Mouse (Mus musculus): ENCODE data around the gene Lef1. TPM values are rescaled to one million over a fixed set of nuclear protein-coding genes. Genes with fewer than 3 reads are reported as not detected.
A peak's percentile ranks its signal among the peaks of the same experiment; 100 is the strongest.

Gene Lef1
- total and polyA plus RNA-seq, 3 experiments = 10.0 to 11.7 (median 10.9) TPM

DNA sequence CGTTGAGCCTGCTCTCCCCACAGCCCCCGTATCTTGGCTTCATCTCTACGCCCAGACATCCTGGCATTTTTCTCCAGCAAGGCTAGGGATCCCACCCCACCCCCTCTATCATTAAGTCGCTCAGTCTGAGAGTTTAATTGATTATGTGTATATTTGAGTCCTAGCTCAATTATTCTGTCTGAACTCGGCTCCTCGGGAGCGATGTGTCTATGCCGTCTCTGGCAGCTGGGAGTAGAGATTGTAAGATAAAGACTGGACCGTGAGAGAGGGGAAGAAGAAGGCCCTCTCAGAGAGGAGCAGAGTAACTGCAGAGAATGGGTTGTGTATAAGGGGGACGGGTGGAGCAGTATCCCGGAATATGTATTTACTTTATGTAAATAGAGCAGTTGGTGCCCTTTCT is 80.0 kb downstream of the Lef1 start:
- no peak for DNase-seq

DNA sequence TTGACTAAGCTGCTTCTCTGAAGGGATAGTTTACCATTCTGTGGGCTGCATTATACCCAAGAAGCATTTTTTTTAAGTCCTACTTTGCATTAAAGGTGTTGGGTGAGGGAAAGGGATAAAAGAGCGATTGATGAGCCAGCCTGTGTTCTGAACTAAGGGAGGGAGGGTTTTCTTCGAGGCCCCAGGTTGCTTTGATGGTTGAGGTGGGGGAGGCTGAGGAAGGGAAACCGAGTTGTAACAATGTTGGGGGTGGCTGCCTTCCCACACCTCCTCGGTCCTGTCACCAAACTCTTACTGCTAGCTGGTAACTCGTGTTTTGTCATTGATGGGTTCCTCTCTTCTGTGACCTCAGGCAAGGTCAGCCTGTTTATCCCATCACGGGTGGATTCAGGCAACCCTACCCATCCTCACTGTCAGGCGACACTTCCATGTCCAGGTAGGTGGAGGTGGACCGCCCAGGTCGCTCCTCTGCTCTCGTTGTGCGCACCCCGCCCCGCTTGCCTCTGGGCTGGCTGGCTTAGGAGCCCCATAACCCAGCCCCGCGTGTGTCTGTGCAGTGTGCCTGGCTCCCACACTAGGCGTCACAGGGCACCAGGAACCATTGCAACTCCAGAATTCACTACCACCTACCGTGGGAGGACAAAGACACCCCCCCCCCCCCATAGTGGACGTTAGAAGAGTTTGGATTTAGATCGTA is 80.5 kb downstream of the Lef1 start:
- DNase-seq = no peak

DNA sequence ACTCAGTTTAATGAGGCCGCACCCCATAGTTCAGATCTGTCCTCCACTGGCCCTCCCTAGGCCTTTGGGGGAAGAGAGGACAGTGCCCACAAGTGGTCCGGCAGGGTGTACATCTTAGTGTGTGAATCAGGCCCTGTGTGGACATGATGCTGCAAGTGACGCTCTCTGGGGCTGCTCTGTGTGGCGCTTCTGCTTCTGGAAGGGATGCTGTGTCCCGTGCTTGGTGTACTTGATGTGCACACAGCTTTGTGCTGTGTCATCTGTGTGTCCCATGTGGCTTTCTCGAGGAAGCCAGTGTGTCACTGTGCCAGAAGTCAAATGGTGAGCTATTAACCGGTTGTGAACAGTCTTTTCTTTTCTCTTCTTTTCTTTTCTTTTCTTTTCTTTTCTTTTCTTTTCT is 81.2 kb downstream of the Lef1 start:
- no peak for DNase-seq

DNA sequence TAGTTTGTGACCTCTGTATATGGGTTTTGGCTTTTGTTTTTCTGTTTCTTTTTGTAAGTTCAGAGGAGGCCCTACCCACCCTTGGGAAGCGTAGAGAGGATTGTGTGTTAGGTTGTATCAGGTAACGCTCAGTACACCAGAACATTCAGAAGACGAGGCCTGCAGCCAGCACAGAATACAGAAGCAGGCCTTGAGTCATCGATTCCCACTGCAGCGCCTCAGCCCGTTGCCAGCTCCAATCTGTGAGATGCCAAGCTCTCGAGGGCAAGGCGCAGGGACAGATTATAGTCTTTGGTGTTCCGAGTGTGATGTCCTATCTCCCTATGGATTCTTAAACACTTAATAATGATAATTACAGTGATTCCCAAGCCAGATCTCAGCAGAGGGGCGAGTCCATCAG is 85.8 kb downstream of the Lef1 start:
- no peak for DNase-seq

DNA sequence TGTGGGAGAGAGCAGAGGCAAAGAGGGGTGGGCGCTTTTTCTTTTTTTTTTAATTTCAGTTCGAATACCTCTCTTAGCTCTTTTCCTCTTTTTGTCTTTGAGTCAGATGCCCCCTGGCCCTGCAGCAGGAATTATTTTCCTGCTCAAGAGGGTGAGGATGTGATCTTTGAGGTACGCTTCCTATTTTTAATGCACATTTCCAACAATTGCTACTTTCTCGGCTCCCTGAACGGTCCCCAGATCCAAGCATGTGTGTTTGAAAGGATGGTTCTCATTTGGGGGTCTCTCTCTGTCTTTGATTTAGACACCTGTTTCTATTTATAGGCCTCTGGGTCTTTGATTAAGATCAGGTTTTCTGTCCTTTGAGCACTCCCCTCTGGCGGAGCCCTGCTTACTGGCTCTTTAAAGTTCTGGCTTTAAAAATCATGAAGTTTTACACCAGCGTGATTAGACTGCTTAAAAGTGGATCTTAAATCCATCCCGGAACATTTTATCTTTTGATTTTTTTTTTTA is 86.3 kb downstream of the Lef1 start:
- DNase-seq = no peak

DNA sequence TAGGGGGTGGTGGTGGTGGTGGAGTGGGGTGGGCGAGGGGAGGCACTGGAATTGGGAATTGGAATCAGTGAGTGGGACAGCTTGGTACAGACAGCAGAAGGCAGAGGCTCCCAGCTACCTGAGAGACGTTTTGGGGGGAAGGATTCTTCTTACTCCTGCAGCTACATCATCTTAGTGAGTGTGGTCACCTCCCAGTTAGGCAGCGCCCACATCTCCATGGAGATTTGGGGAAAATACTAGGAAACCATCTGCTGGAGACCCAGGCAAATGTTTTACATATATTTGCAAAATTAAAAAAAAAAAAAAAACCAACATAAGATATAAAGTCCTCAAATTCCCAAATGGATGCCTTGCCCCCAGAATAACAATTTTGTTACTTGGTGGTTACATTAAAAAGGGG is 88.7 kb downstream of the Lef1 start:
- no peak for DNase-seq

DNA sequence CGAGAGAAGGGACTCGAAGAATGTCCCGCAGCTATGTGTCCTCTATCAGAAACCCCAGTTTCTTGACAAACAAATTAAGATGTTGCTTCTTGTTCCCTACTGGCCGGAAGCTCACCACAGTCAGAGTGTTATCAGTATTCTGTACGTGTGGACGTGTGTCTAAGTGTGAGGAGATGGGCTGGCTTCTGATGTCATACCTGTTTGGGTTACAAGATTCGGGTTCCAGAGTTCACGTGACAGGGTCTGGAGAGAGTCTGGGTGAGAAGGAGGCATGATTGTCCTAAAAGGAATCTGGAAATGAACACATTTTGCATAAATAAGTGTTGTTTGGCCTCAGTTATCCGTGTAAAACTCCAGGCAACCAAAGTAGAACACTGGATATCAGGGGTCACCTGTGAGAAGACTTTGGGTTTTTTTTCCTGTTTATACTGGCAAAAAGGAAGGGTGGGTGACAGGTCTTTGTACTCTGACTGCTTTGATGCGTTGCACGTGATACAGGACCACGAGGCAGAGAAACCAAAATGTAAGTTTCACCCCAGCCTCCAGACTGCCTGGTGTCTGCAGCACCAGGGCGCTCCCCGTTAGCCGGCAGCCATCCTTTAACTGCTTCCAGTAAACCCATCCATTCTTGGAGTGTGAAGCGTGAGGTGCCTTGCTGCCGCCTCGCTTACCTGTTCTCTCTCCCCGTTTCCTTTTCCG is 89.5 kb downstream of the Lef1 start:
- DNase-seq = no peak

DNA sequence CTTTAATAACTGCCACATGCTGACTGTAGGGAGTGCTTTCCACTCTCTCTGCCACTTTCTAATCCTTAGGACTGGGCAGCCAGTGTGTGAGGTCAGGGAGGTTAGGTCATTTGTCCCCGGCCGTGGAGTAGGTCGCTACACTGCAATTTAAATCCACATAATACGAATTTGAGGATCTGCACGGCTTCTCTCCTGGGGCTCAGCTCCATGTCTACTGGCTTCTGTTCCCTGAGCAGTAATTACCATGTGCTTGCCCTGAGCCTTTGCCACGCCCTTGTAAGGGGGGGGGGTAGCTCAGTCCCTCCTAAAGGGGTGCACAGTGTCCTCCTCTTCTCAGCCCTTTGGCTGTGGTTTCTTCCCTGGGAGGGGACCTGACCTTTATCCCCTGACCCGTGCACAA is 92.0 kb downstream of the Lef1 start:
- DNase-seq = no peak

DNA sequence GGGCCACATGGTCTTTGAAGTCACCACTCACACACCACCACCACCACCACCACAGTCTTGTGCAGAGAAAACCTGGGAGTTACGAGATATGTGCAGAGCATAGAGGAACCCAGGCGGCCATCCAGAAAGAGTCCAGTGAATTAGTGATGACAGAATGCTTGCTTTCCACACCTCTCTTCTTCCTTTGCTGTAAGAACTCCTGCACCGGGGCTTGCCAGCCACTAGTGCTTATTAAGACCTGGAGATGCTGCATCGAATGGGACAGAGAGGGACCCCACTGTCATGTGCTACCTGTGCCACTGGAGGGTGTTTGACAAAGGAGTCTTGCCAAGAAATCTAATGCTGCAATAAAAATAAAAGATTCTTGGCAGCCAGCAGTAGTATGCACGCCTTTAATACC is 97.6 kb downstream of the Lef1 start:
- DNase-seq = no peak

DNA sequence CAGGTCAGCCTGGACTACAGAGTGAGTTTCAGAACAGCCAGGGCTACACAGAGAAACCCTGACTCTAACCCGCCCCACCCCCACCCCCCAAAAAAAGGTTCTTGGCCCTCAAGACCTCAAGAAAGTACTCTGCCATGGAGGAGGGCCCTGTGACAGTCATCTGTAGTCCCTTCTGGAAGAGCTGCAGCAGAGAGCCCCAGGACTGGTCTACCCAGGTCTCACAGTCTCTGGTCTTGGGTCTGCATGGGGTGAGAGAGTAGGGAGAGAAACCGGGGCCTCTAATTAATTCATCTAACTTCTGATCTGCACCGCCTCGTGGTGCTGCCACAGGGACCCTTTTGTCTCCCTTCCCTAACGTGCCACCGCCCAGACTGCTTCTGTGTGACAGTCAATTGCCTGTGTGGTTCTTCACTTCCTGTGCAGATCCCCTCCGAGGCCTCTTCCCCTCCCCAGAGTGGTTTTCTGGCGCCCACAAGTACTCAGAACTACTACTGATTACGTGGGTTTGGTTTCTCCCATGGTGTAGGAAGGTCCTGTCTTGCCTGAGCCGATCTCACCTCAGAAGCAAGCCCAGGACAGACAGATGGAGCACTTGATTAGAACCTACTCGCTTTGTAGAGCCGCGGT is 98.1 kb downstream of the Lef1 start:
- DNase-seq = no peak

DNA sequence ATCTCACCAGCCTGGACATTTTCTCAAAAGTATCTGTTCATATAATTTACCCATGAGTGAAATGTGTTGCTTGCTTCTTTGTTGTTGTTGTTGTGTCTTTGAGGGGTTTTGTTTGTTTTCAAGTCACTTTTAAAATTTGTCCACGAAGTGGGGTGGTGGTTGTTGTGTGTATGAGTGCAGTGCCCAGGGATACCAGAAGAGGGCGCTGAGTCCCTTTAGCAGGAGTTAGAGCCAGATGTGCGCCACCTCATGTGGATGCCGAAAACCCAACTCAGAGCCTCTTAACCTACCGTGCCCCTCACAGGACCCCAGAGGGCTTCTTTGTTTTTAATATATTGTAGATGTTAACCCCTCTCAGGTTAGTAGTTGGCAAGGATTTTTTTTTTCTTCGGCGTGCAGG is 101.9 kb downstream of the Lef1 start:
- DNase-seq = no peak

DNA sequence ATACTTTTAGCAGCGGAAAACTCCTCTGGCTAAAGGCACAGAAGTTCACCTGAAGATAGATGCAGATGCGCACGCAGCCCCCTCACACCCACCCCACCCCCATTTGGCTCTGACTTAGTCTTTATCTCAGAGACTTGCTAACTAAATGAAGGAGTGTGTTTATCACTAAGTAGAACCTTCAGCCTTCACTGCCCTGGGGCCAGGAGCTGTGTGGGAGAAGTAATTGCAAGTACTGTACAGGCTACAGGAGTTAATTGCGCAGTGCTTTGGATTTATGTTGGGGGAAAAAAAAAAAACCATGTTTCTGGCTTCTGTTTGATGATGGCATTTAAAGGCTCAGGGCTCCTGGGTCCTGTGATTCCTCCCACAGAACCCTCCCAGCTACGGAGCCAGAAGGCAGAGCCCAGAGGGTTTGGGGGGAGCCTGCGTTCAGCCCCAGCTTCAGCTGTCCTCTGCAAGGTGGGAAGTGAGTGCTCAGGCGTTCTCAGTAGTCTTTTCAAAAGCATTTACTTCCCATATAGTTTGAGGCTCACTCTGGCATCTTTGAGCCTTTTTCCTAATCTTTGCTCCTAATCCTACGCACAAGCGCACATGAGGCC is 103.9 kb downstream of the Lef1 start:
- DNase-seq = no peak

DNA sequence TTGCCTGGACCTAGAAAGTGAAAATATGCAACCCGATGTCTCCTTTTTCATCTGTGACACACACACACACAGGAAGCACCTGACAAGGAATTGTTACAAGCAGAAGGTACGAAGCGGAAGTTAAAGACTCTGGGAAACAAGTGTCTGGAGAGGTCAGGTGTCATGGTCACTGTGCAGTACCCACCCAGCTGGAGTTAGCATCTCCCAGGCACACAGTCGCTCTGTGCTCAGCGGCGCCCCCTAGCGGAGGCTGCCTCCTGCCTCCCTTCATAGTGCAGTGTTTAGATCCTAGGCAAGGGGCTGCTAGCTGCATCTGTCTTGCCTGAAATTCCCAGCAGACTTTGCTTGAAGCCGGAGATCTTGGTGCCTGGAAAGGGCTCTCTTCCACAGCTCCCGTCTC is 104.6 kb downstream of the Lef1 start:
- peak; percentile 52 for DNase-seq

DNA sequence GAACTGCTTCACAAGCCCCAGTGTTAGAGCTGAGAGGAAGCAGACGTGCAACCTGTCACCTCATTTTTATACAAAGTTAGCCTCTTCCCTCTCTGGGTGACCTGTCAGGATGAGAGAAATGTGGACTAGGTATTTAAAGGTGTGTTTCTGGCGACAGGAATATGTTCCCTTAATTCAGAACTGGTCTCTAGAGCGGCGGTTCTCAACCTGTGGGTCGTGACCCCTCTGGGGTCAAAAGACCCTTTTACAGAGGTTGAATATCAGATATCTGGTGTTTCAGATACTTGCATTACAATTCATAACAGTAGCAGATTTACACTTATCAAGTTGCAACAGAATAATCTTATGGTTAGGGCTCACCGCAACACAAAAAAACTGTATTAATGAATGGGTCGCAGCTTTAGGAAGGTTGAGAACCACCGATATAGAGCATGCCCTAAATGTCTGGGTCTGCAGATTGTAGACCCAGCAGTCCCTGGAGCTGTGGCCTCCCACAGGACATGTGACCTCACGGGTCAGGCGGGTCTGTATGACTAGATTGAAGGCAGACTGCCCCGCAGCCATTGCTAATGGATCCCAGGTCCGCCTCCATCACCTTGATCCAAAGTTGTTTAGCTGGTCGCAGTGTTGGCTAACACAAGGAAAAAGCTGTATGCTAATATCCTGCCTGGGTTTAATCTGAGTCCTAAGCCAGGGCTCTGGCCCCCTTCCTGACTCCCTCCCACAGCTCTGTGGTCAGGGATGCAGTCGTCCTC is 108.5 kb downstream of the Lef1 start:
- no peak for DNase-seq

DNA sequence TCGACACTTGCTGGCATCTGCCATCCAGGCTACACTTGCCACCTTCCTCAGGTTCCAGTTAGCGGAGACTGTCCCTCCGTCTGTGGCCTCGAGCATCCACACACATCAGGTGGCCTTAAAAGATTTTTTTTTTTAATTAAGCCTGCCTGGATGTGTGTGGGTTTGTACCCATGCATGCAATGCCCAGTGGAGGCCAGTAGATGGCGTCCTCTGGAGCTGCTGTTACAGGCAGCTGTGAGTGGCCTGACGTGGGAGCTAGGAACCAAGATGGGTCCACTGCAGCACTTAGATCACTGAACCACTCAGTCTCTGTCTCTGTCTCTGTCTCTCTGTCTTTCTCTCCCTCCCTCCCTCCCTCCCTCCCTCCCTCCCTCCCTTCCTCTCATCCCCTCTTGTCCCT is 117.8 kb downstream of the Lef1 start:
- no peak for DNase-seq

DNA sequence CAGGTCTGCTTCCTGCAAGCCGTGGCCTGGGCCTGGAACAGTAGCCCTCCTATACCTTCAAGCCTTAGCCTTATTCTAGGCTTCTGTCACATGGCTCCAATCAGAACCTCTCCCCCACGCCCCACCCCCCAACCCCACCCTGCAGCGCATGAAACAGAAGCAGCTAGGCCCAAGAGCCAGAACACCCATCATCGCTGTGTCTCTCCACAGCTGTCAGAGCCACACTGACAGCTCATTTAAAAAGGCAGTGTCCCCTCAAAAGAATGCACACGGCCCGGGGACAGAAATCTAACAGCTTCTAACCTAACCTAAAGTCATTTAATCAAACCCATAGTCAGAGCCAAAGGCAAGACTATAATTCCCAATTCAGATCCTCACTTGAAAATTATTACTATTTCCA is 126.8 kb downstream of the Lef1 start:
- no peak for DNase-seq

DNA sequence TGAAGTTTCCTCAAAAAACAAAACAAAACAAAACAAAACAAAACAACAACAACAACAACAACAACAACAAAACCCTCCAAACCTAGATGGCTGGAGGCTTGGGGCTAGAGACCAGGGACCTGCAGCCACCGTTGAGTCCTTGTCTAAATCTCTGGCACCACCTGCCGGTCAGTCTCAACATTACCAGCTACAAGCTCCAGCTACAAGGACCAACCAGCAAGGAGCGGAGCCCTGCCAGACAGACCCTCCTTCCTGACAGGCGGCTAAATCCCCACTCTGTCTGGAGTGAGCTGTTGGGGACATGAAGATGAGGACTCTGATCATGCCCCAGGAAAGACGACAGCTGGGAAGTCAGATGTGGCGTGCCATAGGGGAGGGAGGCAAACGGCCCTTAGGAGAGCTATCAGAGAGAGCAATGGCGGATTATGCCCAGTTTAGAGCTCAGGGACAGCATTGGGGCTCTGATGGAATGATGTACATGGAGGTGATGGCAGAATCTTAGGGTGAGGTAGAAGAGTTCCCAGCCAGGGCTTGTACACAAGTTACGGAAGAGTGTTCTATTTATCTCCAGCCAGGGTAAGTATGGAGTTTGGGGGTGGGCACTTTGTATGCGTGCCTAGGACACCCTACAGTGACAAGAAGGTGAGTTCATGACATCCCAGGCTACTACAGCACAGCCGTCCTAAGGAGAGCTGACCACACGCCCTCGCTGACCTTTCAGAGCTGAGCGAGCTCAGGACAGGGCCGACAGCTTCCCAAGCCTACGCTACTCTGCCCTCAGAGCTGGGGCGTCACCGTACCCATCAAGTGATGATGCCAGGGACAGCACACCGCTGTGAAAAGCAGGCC is 127.7 kb downstream of the Lef1 start:
- peak; percentile 75 for DNase-seq

DNA sequence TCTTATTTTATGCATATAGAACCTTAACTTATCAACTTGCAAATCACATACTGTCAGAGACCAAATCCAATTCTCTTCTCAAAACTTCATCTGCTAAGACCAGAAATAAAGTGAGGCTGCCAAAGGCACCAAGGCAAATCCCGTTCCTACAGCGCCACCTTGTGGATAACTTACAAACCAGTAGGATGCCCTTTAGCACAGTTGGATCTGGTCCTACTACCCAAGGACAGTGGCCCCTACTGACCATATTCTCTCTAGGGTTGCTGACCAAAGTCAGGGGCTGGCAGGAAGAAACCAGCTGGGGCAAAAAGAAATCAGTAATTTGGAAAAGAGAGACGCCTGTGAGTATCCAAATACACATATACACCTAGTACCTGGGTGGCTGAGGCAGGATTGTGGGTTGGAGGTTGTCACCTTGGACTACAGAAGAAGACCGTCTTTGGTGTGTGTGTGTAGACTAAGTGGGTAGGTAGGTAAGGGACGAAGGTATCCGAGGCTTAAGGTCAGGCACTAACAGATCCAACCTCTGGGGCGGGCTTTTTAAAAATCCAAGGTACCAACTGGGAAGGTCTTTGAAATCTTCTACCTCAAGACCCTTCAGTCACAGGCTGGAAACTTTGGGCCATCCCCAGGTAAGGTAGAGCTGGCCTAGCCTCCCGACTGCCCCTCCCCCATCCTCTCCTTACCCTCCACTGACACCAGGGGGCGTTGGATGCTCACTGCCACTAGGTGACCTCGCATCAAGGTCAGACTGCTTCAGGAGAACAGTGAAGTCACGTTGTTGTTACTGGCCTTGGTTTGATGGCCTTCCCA is 135.7 kb downstream of the Lef1 start:
- DNase-seq = peak; percentile 76

DNA sequence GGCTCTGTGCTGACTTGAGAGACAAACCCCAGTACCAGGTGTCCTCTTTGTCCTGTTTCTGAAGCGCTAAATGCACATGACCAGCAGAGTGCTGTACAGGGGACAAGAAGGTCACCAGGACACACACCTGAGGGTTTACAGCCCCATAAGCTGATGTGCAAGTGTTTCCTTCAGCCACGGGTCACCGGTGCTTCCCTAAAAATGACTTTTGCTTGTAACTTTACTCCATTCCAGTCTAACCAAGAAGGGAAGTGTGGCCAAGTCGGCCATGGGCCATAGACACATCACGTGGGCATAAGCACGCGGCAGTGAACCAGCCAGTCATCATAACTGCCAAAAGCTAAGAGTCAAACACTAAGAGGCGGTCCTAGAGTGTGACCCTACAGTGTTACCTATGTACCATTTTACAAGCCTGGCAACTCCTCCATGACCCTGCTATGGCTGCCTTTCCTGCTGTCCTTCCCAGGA is 136.3 kb downstream of the Lef1 start:
- DNase-seq = peak; percentile 62

DNA sequence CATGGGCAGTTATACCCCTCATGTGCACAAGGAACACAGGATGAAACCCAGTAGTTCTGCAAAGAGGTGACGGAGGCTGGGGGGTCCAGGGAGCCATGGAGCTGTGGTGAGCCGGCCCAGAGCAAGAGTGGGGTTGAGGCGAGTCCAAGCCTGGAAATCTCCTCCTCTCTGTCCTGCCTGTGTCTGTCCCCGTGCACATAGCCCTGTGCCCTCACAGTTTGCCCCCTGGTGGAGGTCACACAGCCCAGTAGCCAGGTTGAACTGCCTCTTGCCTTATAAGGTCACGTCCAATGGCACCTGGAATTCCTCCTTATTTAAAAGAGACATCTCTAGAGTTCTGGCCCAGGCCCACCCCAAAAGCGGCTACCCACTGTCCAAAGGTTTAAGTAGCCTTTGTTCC is 137.2 kb downstream of the Lef1 start:
- DNase-seq = no peak

Measured in adrenal gland, adult 2 months (tissue).